Mouse (Mus musculus) testis, adult 2 months (tissue): ENCODE data around the gene Arid5b.

Source experiments
- CTCF ChIP-seq: fragments of 200-500 bp; IDR thresholded peaks from 2 replicates; pipeline ENCODE4 v1.5.1; 2012; ENCODE audit warnings: low read depth, mild to moderate bottlenecking, inconsistent platforms, low read length, moderate library complexity; ENCODE audit not compliant: control insufficient read depth, insufficient read depth, insufficient replicate concordance
- POLR2A ChIP-seq: fragments of 200-500 bp; IDR thresholded peaks from 2 replicates; pipeline ENCODE4 v1.6.1; 2012; ENCODE audit warnings: low read depth, mild to moderate bottlenecking, inconsistent platforms, low read length, moderate library complexity; ENCODE audit not compliant: control insufficient read depth

DNA sequence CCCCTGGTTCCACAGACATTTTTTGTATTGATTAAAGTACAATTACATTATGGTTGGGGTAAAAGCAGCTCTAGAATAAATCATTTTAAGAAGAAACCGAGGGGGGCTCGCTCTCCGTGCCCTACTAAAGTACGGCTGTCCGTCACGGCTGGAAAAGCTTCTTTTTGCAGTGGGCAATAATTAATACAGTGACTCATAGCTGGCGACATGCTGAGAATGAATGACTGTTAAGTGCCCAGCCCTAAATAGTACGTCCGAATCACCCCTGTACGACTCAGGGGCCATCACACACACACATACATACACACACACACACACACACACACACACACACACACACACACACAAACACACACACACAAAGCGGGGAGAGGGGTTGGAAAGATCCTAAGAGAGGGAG lies 75.2 kb downstream of the Arid5b start:
- TF ChIP-seq POLR2A (no peak), CTCF (no peak)
